Mouse (Mus musculus) frontal cortex, adult 2 months (tissue): ENCODE results near the gene Tedc2. TPM values are rescaled to one million over a fixed set of nuclear protein-coding genes. Genes with fewer than 3 reads are reported as not detected.

Source experiments
- DNase-seq, 2 experiments: peaks; one replicate each; pipeline ENCODE4 v3.0.0; 2022; ENCODE audit warnings: low spot score in 1 of 2; ENCODE audit errors: extremely low spot score in 1 of 2
- polyA plus RNA-seq: library from polyadenylated mRNA; depleted of rRNA; stranded (reverse); fragments of >200 nt; gene quantifications from 2 replicates; pipeline ENCODE4 v1.2.3, GENCODE M21; 2012; rRNA removed

Tedc2 gene
- polyA plus RNA-seq: 18.6 and 19.1 TPM in 2 replicates

- peak; percentile 89 to 95 for DNase-seq
Measured at GRCm38 (mm10) chr17:24220435-24221411, at the start of gene Tedc2. Gene Tedc2 (minus strand): TSS chr17:24220851.

- no peak for DNase-seq
Measured at GRCm38 (mm10) chr17:24267133-24267532, 46.5 kb upstream of the Tedc2 start.

- DNase-seq: no peak
Measured at GRCm38 (mm10) chr17:24264766-24265165, 44.1 kb upstream of the Tedc2 start.

GRCm38 (mm10) chr17:24260516-24260915 is 39.9 kb upstream of the Tedc2 start:
- no peak for DNase-seq

DNA sequence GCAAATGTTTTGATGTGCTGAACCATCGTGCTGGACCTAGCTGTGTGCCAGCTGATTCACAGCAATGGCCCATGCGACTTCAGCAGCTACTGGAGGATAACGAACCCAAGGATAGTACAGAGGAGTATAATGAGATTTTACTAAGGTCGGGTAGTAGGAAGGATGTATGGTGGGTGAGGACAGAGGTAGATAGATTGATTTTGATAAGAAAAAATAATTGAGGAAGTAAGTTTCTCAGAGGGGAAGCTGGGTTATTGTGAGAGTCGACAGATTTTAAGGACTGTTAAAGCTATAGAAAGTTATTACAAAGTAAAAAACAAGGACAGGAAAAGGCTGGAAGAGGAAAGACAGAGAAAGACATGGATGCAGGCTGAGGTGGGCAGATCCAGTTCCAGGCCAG is 39.1 kb upstream of the Tedc2 start:
- no peak for DNase-seq

GRCm38 (mm10) chr17:24258981-24259380 is 38.3 kb upstream of the Tedc2 start:
- no peak for DNase-seq

GRCm38 (mm10) chr17:24252329-24252728 is 31.7 kb upstream of the Tedc2 start:
- DNase-seq: no peak

DNA sequence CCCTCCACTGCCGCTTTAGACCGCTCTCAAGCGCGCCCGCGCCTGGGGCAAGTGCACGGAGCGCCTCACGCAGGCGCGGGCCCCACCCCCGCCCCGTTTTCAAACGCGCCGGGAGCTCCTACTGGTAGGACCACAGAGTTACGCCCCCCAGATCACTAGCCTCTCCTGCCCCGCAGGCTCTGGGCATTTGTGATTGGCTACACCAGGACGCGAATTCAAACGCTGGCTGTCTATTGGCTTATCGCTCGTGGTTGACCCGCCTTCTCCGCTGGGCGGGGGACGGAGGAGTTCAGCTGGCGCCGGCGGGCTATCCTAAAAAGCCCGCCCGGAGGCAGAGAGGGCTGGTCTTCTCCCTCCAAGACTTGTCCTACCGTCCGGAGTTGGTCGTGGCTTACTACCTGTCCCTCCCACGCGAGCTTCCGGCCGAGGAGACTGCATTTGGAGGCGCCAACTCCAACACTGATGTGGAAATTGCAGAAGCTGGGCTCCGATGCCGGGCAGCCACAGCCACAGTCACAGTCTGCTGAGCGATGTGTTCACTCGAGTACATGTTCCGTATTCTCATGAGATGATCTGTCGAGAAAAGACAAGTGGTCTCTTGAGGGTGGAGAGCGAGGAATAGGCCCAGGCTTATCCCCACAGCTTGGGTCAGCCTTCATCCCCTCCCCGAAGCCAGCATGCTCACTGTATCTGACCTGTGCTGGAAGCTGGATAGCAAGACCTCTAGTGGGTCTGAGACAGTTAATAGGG is 30.8 kb upstream of the Tedc2 start, which contains the start of gene Ccnf:
Gene Ccnf, minus strand, starts transcription at position 165 of the 750 bp plus-strand sequence.
- peak; percentile 95 to 98 for DNase-seq

GRCm38 (mm10) chr17:24250988-24251319 is 30.3 kb upstream of the Tedc2 start:
- DNase-seq: no peak

DNA sequence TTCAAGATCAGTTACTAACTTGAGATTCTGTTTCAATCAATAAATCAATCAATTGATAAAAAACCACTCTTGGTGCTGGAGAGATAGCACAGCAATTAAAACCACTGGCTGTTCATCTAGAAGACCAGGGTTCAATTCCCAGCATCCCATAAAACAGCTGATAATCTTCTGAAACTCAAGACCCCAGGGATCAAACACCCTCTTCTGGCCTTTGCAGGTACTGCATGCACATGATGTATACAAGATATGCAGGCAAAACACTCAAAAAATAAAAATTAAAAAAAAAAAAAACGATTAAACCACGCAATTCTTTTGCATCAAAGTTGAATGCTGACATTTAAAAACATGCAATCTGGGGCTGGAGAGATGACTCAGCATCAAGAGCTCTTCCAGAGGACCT is 28.0 kb upstream of the Tedc2 start:
- no peak for DNase-seq

DNA sequence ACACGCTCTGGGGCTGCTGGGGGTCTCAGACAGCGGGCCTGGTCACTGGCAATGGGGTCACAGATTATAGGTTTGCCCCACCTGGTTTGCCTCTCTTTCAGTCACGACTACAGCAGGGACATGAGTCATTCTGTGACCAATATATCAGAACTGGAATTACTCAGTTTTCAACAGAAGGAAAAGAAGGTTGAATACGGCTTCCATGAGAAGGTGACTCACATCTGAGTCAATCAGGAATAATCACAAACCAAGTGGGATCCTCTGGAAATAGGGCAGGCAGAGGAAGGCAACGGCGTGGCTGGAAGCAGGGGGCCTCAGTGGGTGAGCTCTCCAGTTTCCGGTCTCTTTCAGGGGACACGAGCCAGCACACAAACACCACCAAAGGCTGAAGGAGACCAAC is 23.4 kb upstream of the Tedc2 start:
- DNase-seq: peak in 1 of 2 experiments; percentile 55

- DNase-seq: peak in 1 of 2 experiments; percentile 56
Measured at GRCm38 (mm10) chr17:24243311-24243969, 22.8 kb upstream of the Tedc2 start.

DNA sequence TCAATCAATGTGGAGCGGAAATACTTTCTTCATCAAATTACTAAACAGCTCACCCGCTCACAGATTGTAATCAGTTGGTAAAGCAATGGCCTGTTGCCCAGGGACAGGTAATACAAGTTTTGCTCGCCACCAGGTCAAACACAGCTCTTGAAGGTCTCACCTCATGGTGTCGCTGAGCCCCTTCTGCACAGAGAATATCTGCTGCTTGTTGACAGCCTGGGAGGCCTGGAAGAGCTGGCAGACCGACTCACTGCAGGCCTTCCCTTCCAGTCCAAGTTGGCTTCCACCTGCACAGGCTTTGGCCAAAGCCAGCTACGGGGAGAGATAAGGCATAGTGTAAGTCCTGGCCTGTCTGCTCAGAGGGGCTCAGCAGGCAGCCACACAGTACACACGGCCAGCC is 16.3 kb upstream of the Tedc2 start:
- no peak for DNase-seq

DNA sequence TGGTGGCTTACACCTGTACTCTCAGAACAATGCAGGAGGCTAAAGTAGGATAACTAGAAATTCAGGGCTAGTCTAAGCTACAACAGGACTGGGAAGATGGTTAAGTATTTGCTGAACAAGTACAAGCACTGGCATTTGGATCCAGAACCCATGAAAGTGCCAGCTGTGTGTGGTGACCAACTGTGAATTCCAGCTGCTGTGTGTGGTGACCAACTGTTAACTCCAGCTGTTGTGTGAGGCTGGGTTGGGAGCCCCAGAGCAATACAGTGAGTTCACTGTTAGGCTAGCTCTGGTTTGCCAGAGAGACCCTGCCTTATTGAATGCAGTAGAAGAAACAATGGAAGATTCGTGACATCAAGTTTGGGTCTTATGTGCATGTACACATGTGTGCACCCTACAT is 15.8 kb upstream of the Tedc2 start:
- DNase-seq: no peak

DNA sequence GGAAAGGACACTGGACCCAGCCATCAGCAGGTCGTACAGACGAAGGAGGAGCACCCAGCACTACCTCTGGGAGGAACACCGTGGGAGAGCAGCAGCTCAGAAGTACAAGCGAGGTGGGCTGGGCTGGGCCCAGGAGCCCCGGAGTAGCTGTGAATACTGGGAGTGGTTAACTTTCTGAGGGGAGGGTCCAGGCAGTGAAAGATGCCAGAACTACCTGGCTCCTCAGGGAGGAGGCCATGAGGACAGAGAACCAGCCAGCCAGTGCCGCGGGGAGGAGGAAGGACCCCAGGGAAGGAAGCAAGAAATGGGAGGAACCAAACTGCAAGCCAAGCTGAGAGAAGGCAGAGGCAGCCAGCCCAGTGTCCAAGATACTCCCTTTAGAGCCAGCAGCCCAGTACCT is 7.3 kb upstream of the Tedc2 start:
- DNase-seq: no peak

DNA sequence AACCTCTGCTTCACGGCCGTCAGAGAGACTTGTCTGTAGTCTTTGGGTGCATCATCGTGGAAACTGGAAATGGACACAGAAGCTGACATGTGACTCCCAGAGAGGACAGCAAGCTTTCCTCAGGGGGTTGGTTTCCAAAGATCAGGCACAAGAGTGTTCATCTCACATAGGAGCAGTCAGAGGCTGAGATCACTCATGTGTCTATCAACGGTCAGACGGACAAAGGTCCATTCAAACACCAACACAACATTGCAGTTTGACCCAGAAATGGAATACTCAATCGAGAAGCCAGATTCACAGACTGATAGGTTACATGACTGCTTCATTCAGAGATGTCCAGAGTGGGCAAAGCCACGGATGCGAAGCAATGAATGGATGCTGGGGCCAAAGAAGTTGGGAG is 6.1 kb upstream of the Tedc2 start:
- DNase-seq: no peak

DNA sequence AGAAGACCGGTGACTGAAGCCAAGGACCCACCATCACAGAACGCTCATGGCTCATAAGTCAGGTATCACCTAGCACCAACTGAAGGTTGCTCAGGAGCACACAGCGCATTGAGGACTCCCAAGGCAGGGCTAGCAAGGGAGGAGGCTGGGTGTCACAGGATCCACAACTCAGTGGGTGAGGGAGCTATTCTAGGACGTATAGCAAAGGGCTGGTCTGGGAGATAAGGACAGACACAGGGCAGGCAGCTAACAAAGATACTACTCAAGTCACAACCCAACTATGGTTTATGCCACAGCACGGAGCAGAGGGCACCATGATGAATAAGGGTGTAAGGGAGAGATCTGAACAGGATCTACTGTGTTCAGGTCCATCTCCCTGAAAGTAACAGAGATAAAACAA is 5.2 kb upstream of the Tedc2 start:
- no peak for DNase-seq

GRCm38 (mm10) chr17:24224741-24225140 is 4.1 kb upstream of the Tedc2 start:
- no peak for DNase-seq

- no peak for DNase-seq
Measured at GRCm38 (mm10) chr17:24223513-24223912, 2.9 kb upstream of the Tedc2 start.

DNA sequence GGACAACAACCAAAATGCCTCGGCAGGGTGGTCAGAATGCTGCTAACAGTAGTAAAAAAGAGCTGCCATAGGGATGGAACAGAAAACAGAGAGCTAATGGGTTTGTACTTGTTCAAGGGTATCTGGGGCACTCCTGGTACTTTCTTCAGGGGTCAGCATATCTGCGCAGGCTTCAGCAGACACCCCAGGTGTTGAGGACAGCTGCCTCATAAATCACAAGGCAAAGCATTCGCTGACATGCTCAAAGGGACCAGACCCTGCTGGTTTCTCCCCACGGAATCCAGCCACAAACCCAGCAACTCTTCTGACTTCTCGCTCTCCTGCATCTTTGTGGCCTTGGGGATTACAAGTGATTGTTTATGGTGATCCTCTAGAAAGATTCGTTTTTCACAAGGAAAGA is 2.0 kb upstream of the Tedc2 start:
- no peak for DNase-seq

- no peak for DNase-seq
Measured at GRCm38 (mm10) chr17:24216836-24217235, 3.8 kb downstream of the Tedc2 start.
